Mouse (Mus musculus) embryonic facial prominence, embryonic 11.5 days (tissue): ENCODE measurements around the gene Micu2. TPM values are rescaled to one million over a fixed set of nuclear protein-coding genes. Genes with fewer than 3 reads are reported as not detected.

Experiments
- ATAC-seq: fragments of 200-750 bp; cut with Nextera tagmentation; replicated peaks from 2 replicates; pipeline ENCODE4 v1.8.0; 2017; ENCODE audit warnings: low read depth; ENCODE audit not compliant: insufficient number of reproducible peaks, low FRiP score, low TSS enrichment
- DNase-seq: peaks from one replicate; pipeline ENCODE4 v3.0.0-alpha.2; 2015; ENCODE audit warnings: low spot score
- H3K27ac ChIP-seq: fragments of 300-500 bp; sonication (generic); replicated peaks from 2 replicates; pipeline ENCODE4 v1.5.1; 2014; ENCODE audit warnings: mild to moderate bottlenecking, low read depth, low read length, control low read depth
- H3K27me3 ChIP-seq: fragments of 300-500 bp; sonication (generic); 2 replicates; pipeline ENCODE4 v1.6.1; 2014; ENCODE audit warnings: mild to moderate bottlenecking, low read length, moderate library complexity, mixed read lengths; ENCODE audit not compliant: control insufficient read depth, insufficient read depth
- H3K36me3 ChIP-seq: fragments of 300-500 bp; sonication (generic); replicated peaks from 2 replicates; pipeline ENCODE4 v1.6.1; 2014; ENCODE audit warnings: low read depth, mild to moderate bottlenecking, low read length, moderate library complexity, mixed read lengths; ENCODE audit not compliant: control insufficient read depth, insufficient read depth
- H3K4me1 ChIP-seq: fragments of 300-500 bp; sonication (generic); 2 replicates; pipeline ENCODE4 v1.6.1; 2014; ENCODE audit warnings: low read length, mixed read lengths; ENCODE audit not compliant: control insufficient read depth, insufficient read depth
- H3K4me2 ChIP-seq: fragments of 300-500 bp; sonication (generic); 2 replicates; pipeline ENCODE4 v1.6.1; 2014; ENCODE audit warnings: low read depth, mild to moderate bottlenecking, control low read depth, low read length, moderate library complexity
- H3K4me3 ChIP-seq: fragments of 300-500 bp; sonication (generic); 2 replicates; pipeline ENCODE4 v1.5.1; 2014; ENCODE audit warnings: low read depth, low read length, control low read depth
- H3K9ac ChIP-seq: fragments of 300-500 bp; sonication (generic); replicated peaks from 2 replicates; pipeline ENCODE4 v1.6.1; 2014; ENCODE audit warnings: mild to moderate bottlenecking, control low read depth, low read length
- H3K9me3 ChIP-seq: fragments of 300-500 bp; sonication (generic); replicated peaks from 2 replicates; pipeline ENCODE4 v1.6.1; 2016; ENCODE audit warnings: mild to moderate bottlenecking, low read length, inconsistent platforms, mixed read lengths; ENCODE audit not compliant: control insufficient read depth
- WGBS: fragments of 180-500 bp; shearing (Covaris S2); extraction: QIAGEN DNeasy Blood & Tissue Kit; methylation state at CpG from one replicate; pipeline ENCODE4 v1.1.7; 2014; 5-methylcytosine and 5-hydroxymethylcytosine counted together
- polyA plus RNA-seq: library from polyadenylated mRNA; unstranded; fragments of >200 nt; fragmentation: Nextera tagmentation; extraction: Ambion mirVana; gene quantifications from 2 replicates; pipeline ENCODE4 v1.2.1, GENCODE M21; 2014

The Micu2 gene
- polyA plus RNA-seq, result 67.6 and 72.6 TPM in 2 replicates

DNA sequence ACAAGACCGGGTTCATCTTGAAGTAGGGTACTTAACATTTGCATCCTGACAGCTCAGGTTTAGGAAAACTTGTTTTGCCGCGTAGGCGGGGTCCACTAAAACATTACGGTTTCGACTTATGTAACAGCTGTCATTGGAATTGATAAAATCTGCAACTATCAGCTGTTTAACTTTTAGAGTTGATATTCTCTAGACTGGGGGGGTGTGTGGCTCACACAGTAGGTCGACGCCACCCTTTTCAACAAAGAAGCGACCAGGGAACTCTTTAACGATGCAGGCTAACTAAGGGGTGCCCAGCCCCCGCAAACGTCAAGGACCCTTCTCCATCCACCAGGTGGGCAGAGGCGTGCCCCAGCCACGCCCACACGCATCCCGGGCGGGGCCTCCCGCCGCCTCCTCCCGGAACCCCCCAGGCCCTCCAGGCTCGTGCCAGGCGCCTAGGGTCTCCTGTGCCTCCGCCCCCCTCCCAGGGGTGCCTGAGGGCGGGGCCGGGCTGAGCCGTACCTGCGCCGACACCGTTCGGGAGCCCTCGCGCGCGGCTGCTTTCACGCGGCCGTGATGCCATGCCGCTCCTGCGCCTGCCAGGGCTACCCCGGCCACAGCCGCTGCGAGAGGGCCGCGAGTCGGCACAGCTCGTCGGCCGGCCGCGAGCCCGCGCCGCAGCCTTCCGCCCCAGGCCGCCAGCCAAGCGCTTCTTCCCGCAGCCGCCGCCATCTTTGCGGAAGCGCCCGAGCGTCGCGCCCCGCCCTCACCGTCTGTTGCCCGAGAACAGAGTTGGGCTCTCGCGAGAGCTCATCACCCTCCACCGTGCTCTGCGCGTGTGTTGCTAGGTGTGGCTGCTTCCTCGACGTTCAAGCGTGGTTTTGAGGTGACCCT, at the start of gene Micu2:
TSS of gene Micu2 (minus strand) at position 737 of the 876 bp plus-strand sequence.
- ATAC-seq (peak; percentile 94), DNase-seq (peak; percentile 94)
- Histone ChIP-seq H3K4me3 (peak within 1 kb of the TSS; percentile 83), H3K4me2 (peak within 1 kb of the TSS; percentile 69), H3K27me3 (no peaks in the 10 kb centered on the region), H3K9me3 (no peaks in the 10 kb centered on the region), H3K9ac (peak within 1 kb of the TSS; percentile 90), H3K36me3 (no peaks in the 10 kb centered on the region), H3K27ac (peak within 1 kb of the TSS; percentile 86), H3K4me1 (no peaks in the 10 kb centered on the region)
- 3% methylated on average over 67 of the region's 76 CpGs for WGBS

DNA sequence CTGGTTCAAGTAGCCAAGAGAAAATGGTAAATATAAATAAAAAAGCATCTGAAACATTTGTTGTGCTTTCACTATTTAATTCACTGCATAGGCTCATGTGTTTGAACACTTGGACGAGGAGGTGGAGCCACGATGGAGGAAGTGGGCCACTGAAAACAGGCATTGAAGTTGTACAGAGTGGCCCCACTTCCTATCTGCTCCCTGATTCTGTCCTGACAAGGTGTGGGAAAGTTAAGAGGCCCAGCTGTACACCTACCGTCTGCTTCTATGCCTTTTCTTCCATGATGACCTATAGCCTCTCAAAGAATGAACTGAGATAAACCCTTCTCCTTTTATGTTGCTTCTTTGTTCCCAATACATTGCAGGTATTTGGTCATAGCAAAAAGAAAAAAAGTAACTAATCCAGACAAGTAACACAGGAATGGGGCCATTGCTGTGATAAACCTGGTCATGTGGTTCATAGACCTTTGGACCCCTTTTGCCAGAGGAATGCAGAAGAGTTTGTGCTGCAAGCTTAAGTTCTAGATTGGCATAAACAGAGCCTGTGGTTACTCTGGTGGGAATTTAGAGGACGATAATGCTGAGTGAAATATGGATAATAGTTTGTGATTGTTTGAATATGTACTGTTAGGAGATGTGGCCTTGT, 47.7 kb upstream of the Micu2 start:
- DNase-seq (no peak), ATAC-seq (no peak)
- Histone ChIP-seq H3K4me1 (no peaks in the 10 kb centered on the region), H3K27ac (no peak overlapping the region), H3K9ac (no peak overlapping the region), H3K36me3 (no peaks in the 10 kb centered on the region), H3K4me2 (no peak overlapping the region), H3K9me3 (no peaks in the 10 kb centered on the region), H3K27me3 (no peaks in the 10 kb centered on the region), H3K4me3 (no peak overlapping the region)
- 77% methylated on average over 4 of the region's 4 CpGs for WGBS

DNA sequence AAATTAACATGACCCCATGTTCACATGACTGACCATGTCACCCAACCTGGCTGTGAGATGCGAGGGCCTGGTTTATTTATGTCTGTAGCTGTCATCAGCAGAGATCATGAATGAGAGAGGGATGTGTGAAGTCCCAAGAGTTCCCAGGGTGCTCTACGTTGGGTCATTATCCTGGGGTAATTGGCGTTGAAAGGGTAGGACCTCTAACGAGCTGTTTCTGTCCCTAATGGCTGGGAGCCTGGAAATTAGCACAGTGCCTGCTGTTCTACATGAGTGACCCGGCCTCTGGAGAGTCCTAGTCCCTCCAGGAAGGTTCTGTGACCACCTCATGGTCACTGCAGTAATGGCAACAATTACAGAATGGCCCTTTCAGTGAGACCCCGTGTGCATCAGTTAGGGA, 37.1 kb upstream of the Micu2 start:
- ATAC-seq (peak; percentile 62; the same call in 1 of the 2 replicates), DNase-seq (no peak)
- Histone ChIP-seq H3K9me3 (no peaks in the 10 kb centered on the region), H3K4me2 (no peak overlapping the region), H3K36me3 (no peaks in the 10 kb centered on the region), H3K27ac (no peak overlapping the region), H3K9ac (no peak overlapping the region), H3K27me3 (no peaks in the 10 kb centered on the region), H3K4me1 (no peaks in the 10 kb centered on the region), H3K4me3 (no peak overlapping the region)
- 21% methylated on average over 6 of the region's 6 CpGs for WGBS

DNA sequence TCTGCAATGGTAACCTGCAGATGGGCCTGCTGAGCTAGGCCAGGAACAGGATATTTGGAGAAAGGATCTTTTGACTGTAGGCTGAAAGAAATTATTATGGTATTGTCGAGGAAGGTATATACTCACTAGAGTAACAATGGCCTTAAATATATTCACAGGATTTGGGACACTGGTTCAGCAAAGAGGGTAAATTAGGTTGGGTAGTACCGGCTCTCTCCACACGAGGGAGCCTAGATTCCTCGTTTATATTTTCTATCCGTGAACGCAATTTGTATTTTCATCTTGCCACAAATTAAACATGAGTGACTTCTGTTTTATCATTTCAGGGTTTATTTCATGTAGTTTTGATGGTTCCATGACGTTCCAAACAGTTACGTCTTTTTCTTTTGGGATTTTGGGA, 35.5 kb upstream of the Micu2 start:
- DNase-seq (peak; percentile 77), ATAC-seq (no peak)
- Histone ChIP-seq H3K4me3 (no peak overlapping the region), H3K27me3 (no peaks in the 10 kb centered on the region), H3K9ac (no peak overlapping the region), H3K36me3 (no peaks in the 10 kb centered on the region), H3K27ac (no peak overlapping the region), H3K9me3 (no peaks in the 10 kb centered on the region), H3K4me2 (no peak overlapping the region), H3K4me1 (no peaks in the 10 kb centered on the region)
- WGBS, result 12% methylated on average over 8 of the region's 8 CpGs

DNA sequence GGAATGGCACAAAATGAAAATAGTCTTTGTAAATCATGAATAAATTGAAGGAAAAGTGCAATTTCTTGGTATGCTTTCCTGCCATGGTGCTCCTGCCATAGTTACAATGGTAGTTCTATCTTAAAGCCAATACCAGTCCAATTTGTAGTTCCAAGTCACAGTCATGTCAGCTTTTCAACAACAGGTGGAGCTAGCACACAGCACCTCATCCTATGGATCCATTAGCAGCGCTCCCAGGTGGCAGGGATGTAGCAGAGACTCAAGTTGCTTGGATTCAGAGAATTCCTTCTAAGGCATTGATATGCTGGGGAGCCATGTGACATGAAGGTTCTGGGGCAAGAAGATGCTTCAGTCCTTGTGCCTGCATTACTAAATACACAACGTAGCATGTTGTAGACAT, 19.8 kb upstream of the Micu2 start:
- ATAC-seq (no peak), DNase-seq (peak; percentile 46)
- no peaks in the 10 kb centered on the region for H3K36me3 ChIP-seq
- H3K4me1 ChIP-seq, result no peaks in the 10 kb centered on the region
- 39% methylated on average over 2 of the region's 2 CpGs for WGBS
- no peaks in the 10 kb centered on the region for H3K27me3 ChIP-seq
- no peak overlapping the region for H3K9ac ChIP-seq
- H3K9me3 ChIP-seq, result no peaks in the 10 kb centered on the region
- no peak overlapping the region for H3K4me2 ChIP-seq
- H3K4me3 ChIP-seq, result no peak overlapping the region
- no peak overlapping the region for H3K27ac ChIP-seq

DNA sequence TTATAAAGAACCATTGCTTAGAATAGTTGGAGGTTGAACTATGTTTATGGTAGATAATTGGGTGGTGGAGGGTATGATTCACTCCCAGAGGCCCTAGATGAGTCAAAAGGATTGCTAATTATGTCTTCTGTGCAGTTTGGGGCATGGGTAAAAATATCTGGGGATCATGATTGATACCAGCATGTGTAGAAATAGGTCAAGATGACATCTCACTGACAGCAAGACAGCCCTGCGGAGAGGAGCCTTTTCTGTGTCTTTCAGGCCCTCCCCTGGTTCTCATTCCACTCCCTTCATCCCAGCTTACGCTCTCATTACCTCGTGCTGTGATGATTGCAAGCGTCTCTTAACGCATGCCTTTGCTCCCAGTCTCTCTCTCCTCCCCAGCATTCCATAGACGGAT, 4.8 kb upstream of the Micu2 start:
- H3K4me3 ChIP-seq, result no peak overlapping the region
- H3K4me2 ChIP-seq, result no peak overlapping the region
- 57% methylated on average over 6 of the region's 6 CpGs for WGBS
- H3K27ac ChIP-seq, result no peak overlapping the region
- no peak for ATAC-seq
- H3K9ac ChIP-seq, result no peak overlapping the region
- DNase-seq, result no peak
- H3K4me1 ChIP-seq, result no peaks in the 10 kb centered on the region
- H3K36me3 ChIP-seq, result no peaks in the 10 kb centered on the region
- H3K9me3 ChIP-seq, result no peaks in the 10 kb centered on the region
- H3K27me3 ChIP-seq, result no peaks in the 10 kb centered on the region

DNA sequence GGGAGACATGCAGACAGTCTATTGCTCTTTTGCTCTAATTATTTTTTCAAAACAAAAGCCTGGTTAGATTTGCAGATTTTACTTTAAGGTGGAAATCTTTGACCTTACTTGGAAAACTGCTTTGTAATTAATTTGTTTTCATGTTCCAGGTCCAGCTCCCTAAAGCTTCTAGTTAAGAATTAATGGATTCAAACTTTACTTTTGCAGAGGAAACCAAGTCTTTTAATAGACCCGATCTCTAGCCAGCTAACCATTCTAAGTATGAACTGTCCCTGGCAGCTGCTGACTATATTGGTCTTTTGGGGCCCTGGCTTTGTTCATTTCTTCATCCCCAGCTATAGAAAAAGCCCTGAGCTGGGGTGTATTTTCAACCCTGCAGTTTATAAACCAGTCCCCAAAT, 3.1 kb upstream of the Micu2 start:
- no peak overlapping the region for H3K9ac ChIP-seq
- no peak for ATAC-seq

DNA sequence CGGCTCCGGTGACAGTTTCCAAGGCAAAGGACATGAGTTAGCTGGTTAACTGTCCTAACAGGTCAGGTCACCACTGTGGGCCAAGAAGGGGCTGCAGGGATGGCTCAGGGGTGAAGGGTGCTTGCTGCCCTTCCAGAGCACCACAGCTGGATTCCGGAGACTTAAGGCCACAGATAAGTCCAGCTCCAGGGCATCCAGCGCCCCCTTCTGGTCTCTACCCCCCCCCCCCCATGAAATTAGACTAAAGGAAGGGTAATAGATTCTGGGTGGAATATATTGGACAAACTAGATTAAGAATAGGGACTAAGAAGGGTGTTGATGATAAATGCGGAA, 306 bp upstream of the Micu2 start:
- H3K27me3 ChIP-seq, result no peaks in the 10 kb centered on the region
- H3K27ac ChIP-seq, result 0 out of 2 replicates have a peak overlapping the region, but pooled peaks have one; percentile 86
- ATAC-seq (no peak), DNase-seq (no peak)
- peak overlapping the region; percentile 69 for H3K4me2 ChIP-seq
- no peaks in the 10 kb centered on the region for H3K36me3 ChIP-seq
- H3K9ac ChIP-seq, result peak overlapping the region; percentile 90
- H3K4me3 ChIP-seq, result peak overlapping the region; percentile 83
- 28% methylated on average over 5 of the region's 5 CpGs for WGBS
- no peaks in the 10 kb centered on the region for H3K4me1 ChIP-seq
- H3K9me3 ChIP-seq, result no peaks in the 10 kb centered on the region

More for the DNA sequence above, 3.1 kb upstream of the Micu2 start:
- no peaks in the 10 kb centered on the region for H3K9me3 ChIP-seq
- no peak overlapping the region for H3K4me3 ChIP-seq
- no peak overlapping the region for H3K4me2 ChIP-seq
- no peaks in the 10 kb centered on the region for H3K36me3 ChIP-seq
- no peaks in the 10 kb centered on the region for H3K4me1 ChIP-seq
- WGBS, result 83% methylated on average over 1 of the region's 1 CpGs
- H3K27ac ChIP-seq, result no peak overlapping the region
- DNase-seq, result no peak
- no peaks in the 10 kb centered on the region for H3K27me3 ChIP-seq
